Mouse (Mus musculus): Measurements from ENCODE around the gene Macf1.

The Macf1 gene

DNA sequence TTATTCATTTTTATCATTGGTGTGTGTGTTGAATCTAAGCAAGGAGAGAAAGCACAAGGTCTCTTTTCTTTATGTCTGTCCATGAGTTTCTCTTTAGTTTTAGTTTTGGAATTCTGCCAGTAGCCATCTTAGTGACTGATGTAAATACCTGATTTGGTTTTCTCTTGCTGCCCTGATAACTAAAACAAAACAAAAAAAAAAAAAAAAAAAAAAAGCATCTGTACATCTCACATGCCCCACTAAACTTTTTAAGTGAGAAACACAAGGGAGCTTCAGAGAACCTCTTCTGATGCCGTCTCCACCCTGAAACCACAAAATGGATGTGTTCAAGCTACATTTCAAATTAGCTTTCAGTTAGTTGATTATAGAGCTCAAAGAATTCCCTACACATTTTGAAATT lies 268.6 kb downstream of the Macf1 start:
- in situ Hi-C loops (cut with MboI, MseI): loop anchor here in 1 of 2 experiments (25.0 kb wide), 1 partner anchor 1347 kb away; no protein-coding TSS in a partner anchor

DNA sequence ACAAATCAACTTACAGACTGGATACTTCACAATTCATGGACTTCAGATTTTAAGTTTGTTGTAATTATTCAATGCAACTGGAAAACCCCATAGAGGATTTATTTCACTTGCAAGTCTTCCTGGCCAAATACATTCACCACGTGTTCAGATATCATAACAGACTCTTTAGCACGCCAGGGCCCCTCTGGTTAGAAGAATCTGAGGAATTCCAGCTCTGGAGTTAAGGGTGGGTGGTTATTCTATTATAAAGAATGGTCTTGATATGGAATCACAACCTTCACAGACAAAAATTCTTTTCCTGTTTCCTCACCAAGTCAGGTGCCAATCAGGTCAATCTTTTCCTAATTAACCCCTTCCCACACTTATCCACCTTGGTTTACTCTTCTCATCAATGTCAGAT lies 270.3 kb downstream of the Macf1 start:
- in situ Hi-C loops (cut with MboI, MseI): loop anchor here in 1 of 2 experiments (25.0 kb wide), 1 partner anchor 1348 kb away; no protein-coding TSS in a partner anchor

DNA sequence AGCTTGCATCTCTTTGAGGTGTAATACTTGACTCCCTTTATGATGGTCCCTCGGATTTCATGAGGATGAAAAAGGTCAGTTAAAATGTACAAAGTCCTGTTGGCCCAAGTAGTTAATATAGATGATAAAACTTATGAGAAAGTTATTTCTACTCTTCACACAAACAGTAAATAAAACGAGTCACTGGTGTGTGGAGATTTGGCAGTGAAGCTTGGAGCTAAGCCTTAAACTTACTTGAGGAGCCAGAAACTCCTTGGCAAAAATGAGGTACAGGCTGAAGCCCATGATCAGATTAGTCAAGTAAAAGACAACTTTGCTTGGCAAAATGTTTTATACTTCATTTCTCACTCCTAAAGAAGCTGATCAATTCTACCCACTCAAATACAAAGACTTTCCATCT lies 271.2 kb downstream of the Macf1 start:
- in situ Hi-C loops (cut with MboI, MseI): loop anchor here in 1 of 2 experiments (25.0 kb wide), 1 partner anchor 1349 kb away; no protein-coding TSS in a partner anchor

DNA sequence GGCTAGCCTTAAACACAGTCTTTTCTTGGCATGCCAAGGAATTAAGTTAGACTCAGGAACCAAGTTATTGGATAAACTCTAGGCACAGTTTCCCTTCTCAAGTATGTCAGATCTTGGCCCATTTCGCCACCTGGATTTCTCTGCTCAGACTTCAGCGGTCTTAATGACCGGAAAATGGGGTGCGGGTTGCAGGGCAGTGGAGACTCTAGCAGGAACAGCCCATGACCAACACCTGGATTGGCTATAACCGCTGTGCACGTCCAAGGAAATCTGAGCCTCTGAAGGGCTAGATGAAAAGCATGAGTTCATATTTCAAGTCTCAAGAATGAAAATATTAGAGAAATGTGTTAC lies 271.7 kb downstream of the Macf1 start:
- in situ Hi-C loops (cut with MboI, MseI): loop anchor here in 1 of 2 experiments (25.0 kb wide), 1 partner anchor 1350 kb away; no protein-coding TSS in a partner anchor

DNA sequence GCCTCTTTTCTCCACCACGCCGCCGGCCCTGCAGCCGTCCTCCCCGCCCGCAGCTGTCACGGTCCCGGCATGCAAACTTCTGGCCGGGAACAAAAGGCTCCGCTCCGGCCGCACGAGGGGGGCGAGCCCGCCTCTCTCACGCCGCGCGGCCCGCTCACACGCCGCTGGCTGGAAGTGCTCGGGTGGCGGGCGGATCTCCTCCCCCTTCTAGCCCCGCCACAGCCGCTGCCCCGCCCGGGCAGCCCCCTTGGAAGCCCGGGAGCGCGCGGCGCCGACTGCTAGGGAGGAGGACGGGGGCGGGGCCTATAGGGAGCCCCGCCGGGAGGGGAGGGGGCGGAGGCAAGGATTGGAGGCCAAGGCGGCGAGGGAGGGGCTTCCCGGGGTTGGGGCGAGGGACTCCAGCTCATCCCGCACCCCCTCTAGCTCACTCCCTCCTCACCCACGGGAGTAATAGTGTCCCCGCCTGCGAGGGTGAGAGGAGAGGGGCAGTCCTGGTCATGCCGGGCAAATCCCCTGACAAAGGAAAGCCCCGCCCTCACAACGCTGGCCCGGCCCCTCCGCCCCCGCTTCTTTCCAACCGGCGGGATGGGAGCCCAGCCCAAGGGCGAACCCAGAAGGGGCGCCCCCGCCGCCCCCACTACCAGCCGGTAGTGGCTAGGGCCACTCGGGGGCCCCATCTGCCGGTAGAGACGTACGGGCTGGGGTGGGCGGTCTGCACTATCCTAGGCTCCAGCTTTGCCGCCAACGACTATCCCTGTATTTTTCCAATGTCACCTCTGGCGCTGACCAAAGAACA lies 272.2 kb downstream of the Macf1 start:
- in situ Hi-C loops (cut with MboI, MseI): loop anchor here in 1 of 2 experiments (25.0 kb wide), 1 partner anchor 1350 kb away; no protein-coding TSS in a partner anchor

DNA sequence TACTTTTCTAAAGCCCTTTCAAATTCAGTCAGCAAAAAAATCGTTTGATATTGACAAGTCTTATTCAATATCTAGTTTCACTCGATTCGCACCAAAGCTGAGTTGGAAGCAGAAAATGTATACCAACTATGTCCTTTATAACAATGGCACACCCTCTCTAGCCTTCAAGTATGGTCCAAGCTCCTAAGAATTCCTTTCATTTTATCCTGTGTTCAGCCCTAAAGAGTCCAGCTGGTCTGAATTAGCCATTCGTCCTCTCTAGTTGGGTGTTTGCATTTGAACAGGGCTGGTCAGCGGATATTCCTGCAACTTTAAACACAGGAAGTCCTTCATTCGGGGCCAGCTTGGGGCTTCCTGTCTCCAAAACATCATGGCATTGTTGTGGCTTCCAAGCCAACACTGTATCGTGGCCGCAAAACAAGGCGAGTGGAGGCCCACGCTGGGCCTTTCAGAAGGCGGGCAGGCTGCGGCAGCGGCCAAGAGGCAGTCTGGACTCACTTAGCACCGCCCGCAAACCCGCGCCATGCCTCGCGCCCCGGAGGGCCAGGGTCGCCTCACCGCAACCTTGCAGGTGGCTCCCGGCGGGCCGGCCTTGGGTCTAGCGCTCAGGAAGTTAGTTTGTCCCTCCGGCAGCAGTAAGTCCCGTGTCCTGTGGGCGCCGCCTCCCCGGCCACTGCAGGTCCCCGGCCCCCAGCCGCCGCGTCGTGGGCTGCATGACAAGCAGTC lies 273.0 kb downstream of the Macf1 start:
- in situ Hi-C loops (cut with MboI, MseI): loop anchor here in 1 of 2 experiments (25.0 kb wide), 1 partner anchor 1351 kb away; no protein-coding TSS in a partner anchor

DNA sequence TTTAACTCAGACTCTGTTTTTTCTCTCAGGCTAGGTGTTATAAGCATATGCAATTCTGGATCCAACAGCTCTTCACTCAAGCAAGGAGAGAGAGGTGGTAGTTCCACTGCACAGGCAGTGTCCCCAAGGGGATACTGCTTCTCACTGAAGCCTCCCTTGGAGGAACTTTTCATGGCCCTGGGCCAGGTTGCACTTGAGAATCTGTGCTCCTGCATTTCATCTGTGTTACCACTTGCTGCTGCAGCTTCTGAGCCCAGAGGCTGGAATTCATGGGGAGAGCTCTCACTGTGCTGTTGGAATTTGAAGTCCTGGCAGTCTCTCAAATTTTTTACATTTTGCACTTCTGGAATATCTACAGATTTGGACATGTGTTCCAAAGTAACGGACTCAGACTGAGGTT lies 274.4 kb downstream of the Macf1 start:
- in situ Hi-C loops (cut with MboI, MseI): loop anchor here in 1 of 2 experiments (25.0 kb wide), 1 partner anchor 1353 kb away; no protein-coding TSS in a partner anchor

DNA sequence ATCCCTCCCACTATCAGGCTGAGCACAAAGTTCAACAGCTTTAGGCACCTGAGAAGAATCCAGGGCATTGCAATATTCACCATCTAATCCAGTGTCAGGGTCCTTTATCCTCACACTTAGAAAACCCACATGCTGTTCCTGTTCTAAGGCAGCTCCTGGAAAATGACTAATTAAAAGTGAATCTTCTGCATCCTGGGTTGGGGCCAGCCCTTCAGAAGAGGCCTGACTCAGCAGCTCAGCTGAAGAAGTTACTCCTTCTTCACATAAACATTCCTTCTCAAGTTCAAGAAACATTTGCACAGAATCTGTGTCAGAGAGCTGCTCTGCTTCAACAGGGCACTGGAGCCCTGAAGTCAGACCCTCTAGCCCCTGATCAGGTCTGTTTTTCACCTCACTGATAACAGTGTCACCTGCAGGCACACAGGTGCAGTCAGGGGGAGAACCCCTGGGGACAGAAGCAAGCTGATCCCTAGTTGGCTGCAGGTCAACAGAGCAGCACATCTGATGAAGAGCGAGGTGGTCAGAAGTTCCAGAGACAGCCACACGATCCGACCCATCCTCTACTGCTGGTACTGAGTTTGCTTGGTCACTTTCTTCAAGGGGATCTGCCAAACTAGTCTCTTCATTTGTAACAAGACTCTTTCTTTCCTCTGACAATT lies 275.0 kb downstream of the Macf1 start:
- in situ Hi-C loops (cut with MboI, MseI): loop anchor here in 1 of 2 experiments (25.0 kb wide), 1 partner anchor 1353 kb away; no protein-coding TSS in a partner anchor

DNA sequence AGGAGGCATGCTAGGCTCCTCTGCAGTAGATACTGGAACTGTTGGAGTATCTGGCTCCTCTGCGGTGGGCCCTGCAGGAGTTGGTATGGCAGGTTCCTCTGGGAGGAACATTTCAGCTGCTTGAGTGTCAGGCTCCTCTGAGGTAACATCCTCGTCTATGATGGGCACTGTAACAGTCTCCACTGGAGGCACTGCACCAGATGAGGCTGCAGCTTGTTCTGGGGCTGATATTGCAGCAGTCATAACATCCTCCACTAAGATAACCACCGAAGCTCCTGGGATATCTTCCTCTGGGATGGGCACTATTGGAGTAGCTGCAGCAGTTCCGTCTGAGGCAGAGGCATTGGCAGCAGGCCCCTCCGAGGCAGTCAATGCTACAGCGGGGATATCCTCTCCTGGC lies 276.4 kb downstream of the Macf1 start:
- in situ Hi-C loops (cut with MboI, MseI): loop anchor here in 1 of 2 experiments (25.0 kb wide), 1 partner anchor 1355 kb away; no protein-coding TSS in a partner anchor

DNA sequence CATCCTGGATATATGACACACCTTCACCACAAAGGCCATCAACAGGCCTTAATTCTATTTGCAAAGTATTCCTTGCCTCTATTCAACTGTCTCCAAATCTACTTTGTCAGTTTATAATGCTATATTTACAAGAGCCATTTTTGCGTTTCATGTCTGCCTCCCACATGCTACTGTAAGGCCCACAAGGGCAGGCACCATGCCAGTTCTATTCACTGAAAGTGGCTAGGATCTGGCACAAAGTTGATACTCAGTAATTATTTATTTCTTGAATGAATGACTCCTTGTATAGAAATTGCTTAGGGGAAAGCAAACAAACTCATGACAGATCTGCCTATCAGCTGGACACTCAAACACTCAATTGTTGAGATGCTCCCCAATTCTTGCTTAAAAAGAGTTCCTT lies 280.1 kb downstream of the Macf1 start:
- in situ Hi-C loops (cut with MboI, MseI): loop anchor here in 1 of 2 experiments (25.0 kb wide), 1 partner anchor 1358 kb away; no protein-coding TSS in a partner anchor

DNA sequence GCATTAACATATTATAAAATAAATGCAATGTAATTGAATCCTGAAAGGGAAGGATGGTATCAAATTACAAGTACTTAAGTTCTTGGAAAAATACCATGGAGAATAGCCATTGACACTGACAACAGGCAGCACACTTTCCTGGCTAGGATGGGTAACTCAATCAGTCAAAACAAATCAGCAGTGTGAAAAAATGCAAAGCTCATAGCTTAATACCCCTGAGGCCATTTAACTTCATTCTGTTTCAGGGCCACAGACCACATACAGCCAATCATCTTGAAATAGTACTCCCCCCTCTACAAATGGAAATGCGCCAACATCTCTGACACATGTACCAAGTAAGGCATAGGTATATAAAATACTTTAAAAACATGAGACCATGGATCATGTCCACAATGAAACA lies 281.9 kb downstream of the Macf1 start:
- in situ Hi-C loops (cut with MboI, MseI): loop anchor here in 1 of 2 experiments (25.0 kb wide), 1 partner anchor 1360 kb away; no protein-coding TSS in a partner anchor

DNA sequence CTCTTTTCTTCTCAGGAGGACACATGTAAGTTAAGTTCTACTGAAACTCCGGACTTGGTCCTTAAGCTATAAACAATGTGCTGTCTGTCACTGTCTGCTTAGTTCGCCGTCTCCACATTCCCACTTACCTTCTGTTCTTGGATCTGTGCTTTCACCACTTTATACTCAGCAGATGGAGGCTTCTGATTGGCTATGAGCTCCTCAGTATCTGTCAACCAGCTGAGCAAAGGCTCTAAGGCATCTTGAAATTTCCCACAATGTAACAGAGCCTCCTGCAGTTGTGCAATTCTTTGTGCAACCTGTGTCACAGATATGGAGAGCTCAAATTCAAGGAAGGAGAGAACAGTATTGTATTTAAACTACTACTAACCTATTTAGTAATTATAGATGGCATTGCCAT lies 282.9 kb downstream of the Macf1 start:
- in situ Hi-C loops (cut with MboI, MseI): loop anchor here in 1 of 2 experiments (25.0 kb wide), 1 partner anchor 1361 kb away; no protein-coding TSS in a partner anchor

DNA sequence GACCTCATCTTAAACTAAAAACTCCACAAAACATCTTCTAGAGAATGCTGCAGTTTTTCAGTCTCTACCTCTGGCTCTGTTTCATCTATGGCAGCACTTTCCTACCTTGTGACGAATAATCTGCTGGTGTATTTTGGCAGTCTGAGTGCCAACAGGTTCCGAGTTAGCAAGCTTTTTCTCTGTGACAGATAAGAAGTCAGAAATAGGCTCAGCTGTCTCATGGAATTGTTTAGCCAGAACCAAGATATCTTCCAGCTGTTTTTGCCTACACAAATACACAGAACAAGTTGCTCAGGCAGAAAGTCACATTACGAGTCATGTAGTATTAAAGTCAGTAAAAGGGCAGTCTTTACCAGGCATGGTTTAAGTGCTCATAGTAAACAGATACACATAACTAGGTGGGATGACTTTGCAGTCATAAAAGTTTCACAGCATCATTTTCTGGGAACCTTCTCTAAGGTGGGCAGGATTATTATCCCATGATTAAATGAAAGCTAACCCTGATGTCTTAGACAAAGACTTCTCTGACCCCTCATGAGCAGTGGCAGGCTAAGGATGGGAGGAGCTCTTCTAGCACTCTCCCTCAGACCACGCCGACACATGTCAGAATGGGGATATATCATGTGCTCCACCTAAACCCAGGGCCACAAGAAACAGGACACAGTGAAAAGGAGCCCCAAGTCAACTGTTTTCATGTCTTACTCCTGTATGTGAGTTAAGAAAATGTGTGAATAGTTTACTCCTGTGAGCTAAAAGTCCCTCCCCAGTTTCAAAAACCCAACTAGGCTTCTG lies 286.3 kb downstream of the Macf1 start:
- in situ Hi-C loops (cut with MboI, MseI): no loop called here

DNA sequence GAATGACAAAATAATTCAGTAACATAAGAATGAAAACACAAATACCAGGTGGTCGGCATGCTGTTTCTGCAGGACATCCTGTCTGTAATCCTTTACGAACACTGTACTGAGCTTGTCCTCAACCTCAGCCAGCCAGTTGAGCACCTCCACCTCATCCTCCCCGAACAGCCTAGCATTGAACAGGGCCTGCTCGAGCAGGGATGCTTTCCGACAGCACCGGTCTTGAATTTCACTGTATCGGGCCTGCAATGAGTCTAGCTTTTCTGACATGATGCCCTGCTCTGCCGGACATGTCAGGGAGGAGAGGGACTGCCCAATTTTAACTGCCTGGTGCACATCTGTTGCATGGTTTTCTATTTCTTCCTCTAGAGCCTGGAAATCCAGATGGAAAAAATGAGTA lies 287.1 kb downstream of the Macf1 start:
- in situ Hi-C loops (cut with MboI, MseI): no loop called here

DNA sequence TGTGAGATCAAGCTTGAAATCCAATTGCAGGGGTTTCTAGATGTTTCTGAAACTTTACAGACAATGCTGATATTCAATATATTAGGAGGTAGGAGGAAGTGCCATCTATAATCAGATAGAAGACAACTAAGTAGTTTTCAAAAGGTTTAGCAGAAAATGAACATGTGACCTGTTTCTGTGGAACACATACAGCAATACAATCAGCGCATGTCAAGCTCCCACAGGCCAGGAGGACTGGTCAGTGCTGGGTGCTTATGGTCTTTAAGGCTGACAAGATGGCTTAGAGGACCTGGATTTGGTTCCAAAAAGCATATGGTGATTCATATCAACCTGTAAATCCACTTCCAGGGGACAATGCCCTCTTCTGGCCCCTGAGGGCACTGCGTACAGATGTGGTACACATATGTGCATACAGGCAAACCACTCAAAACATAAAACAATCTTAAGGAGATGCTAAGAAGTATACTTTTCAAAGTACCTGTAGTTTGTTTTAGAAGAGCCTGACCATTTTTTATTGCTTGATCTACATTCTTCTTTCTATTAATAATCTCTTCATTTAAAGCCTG lies 288.6 kb downstream of the Macf1 start:
- in situ Hi-C loops (cut with MboI, MseI): no loop called here

DNA sequence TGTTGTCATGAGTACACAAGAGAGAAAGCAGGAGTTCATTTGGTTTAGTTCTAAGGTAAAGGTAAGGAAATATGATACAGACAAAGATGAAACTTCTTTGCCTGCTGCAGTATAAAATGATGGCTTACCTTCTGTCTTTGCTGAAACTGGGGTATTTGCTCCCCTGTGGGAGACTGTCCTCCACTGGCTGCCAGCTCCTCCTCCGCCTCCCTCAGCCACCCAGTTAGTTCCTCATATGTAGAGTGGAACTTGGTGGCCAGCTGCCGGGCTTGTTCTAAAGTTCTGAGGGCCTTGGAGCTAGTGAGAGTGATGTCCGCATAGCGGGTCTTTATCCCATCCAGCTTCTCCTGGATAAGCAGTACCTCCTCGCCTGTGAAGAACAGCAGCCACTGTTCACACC lies 289.3 kb downstream of the Macf1 start:
- in situ Hi-C loops (cut with MboI, MseI): no loop called here

DNA sequence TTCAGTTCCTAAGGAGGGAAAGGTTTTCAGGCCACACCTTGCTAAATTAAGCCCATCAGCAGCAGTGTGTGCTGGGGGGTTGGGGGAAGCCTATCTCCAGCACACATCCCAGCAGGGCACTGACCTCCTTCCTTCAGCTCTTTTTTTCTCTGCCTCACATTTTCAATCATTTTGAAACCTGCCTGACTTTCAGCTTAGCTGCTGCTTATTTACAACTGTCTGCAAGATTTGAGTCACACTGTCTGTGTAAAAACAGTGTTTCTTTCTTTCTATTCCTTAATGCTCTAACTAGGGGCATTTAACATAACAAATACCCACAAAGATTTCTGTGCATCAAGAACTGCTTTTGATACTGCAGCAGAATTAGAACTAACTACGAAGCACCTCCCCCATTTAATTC lies 289.9 kb downstream of the Macf1 start:
- in situ Hi-C loops (cut with MboI, MseI): no loop called here

DNA sequence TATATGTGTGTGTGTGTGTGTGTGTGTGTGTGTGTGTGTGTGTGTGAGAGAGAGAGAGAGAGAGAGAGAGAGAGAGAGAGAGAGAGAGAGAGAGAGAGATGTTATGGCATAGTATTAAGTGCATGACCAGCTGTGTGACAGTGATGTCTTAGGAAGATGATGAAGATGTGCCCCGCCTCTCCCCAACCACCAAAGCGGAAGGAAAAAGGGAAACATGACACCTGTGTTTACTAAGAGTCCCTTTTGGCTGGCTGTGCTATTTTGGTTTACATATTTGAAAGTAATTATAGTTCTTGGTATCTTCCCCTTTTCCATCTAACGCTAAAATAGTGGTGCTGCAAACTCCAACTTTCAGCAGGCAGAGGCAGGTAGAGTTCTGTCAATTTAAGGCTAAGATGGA lies 291.2 kb downstream of the Macf1 start:
- in situ Hi-C loops (cut with MboI, MseI): no loop called here

DNA sequence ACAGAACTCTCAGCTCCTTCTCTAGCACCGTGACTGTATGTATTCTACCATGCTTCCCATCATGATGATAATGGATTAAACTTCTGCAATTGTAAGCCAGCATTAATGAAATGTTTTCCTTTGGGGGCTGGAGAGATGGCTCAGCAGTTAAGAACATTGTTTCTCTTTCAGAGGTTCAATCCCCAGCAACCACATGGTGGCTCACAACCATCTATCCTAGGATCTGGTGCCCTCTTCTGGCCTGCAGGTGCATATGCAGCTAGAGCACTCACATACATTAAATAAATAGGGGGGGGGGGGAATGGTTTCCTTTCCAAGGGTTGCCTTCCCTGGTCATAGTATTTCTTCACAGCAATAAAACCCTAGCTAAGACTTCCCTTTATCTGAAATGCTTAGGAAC lies 292.0 kb downstream of the Macf1 start:
- in situ Hi-C loops (cut with MboI, MseI): no loop called here

DNA sequence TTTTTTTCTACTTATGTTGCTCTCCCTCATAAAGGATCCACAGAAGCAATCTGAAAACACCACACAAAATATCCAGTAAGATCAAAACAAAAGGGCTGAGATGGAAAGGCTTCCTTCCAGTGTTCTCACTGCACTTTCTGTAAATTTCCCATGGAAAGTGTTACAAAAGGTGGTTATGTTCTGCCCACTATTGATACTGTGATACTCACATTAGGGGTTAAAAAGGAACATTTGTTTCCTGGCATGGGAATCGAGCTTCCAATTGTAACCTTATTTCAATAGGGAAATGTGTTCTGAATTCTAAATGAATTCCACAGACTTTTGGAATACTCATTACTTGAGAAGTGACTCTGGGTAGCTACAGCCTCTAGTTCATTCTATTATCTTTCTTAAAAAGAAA lies 299.1 kb downstream of the Macf1 start:
- in situ Hi-C loops (cut with MboI, MseI): loop anchor here in 1 of 2 experiments (10.0 kb wide), 1 partner anchor 90 kb away; no protein-coding TSS in a partner anchor

Measured in T-helper 17 cell (primary cell).